Mouse (Mus musculus) heart, postnatal 4 days (tissue): Measurements from ENCODE around the gene Sox9. TPM values are rescaled to one million over a fixed set of nuclear protein-coding genes. Genes with fewer than 3 reads are reported as not detected.
A peak's percentile ranks its signal among the peaks of the same experiment; 100 is the strongest.

Source experiments
- DNase-seq: peaks from one replicate; pipeline ENCODE4 v3.0.0; 2021
- total RNA-seq, 2 experiments: library from RNA; stranded (reverse); gene quantifications; 2 replicates each; pipeline ENCODE4 v1.2.3; 2021

Gene Sox9
- total RNA-seq, 2 experiments from 2014 or later: 11.1 to 11.9 TPM

DNA sequence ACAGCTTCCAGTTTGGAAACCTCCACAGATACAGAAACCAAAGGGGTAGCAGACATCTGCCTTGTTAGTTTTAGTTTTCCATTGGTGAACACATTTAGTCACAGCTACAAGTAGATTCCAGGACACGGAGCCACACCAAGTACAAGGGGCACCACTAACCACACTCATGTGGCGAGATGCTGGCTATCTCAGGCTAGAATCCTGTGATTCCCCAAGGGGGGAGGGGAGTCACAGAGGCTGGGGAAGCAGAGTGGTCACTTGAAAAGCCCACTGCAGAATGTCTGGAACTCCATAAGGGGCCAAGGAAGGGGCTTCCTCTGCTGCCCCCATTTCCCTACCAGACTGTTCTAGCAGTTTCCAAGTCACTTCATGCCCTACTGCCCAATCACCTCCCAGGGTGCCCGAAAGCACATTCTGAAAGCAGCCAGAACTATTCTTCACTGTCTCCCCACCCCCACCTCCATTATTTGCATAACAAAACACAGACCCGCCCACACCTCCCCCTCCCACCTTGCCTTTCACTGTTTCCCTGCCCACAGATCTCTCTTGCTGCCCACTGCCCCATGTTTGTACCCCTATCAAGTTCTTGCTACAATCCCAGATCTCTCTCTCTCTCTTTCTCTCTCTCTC lies 19.3 kb downstream of the Sox9 start:
- DNase-seq: no peak

DNA sequence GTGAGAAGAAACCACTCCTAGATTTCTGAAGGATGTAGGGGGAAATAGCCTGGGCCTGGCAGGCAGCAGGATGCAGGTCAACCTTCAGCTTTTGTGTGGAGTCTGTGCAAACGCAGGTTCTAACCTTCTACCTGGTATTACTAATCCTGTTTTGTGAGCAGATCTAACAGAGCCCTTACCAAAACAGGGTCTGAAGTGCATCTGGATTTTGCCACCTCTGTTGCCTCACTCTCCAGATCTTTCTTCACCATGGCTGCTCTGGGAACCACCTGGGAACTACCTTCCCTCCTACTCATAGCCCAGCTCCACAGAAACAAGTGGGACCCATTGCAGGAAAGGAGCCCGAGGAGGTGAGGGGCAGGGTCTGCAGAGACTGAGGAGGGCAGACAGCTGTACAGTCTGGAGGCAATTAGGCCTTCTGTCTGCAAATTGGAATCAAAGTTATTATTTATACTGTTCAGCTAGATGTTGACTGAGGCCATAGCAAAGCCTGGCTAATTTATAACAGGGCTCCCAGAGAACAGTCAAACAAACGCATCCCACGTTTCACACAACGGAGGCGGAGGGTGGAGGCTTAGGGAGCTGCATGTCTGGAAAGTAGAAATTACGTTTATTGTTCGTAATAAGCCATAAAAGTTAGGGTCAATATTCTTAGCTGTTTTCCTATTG lies 25.9 kb downstream of the Sox9 start:
- DNase-seq: no peak

DNA sequence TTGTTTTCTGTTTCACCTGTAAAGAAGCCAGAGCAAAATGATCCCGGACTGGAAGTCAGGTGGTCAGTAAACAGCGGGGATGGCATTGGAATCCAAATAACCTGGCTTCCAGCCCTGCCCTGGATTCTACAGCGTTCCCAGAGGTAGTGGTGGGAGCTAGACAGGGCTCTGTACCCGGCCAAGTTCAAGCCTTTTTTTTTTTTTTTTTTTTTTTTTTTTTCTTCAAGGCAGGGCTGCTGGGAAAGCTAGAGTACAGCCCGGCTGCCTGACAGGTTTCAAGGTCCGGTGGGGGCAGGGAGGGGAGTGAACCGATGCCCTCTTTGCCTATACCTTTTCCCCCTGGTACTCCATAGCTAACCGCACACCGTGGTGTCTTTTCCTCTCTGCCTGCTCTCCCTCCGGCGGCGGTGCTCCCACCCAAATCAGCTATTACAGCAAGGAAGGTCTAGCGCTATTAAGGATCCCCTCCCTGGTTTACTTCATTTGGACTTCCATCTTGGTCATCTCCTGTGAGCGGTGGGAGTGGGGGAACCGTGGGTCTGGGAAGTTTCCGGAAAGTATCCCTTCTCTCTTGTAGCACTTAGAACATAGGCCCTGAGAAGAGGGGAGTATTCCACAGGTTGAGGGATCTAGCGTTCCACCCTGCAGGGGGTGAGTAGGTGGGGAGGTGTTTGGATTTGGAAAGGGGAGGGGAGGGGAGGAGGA lies 28.6 kb downstream of the Sox9 start:
- DNase-seq: no peak

DNA sequence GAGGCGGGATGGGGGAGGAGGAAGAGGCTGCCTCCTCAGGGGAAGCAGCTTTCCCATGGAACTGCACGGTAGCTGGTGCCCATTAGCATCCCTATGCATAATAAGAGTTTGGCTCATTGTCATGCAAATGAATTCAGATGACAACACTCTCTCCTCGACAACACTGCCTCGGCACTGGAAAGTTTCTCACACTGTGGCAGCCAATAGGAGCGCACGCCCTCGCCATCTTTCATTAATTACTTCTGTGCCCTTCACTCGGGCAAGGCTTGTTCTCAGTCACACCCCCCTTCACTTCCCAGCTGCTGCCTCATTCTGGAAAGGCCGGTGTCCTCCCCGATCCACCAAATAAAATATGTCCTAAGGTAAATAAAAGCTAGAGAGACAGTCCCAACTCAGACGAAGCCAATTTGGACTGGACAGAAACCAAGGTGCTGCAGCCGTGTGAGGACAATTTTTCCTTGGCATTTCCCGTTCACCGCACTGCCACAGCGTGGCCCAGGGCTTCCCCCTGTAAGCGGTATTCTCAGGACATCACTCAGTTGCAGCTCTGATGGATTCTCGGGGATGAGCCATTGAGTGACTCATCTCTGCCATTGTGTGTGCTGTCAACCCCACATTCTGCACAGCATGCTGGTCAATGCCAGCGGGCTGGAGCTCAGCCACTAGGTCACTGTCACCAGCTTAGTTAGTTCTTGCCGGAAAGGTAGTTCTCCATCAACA lies 29.3 kb downstream of the Sox9 start:
- no peak for DNase-seq

DNA sequence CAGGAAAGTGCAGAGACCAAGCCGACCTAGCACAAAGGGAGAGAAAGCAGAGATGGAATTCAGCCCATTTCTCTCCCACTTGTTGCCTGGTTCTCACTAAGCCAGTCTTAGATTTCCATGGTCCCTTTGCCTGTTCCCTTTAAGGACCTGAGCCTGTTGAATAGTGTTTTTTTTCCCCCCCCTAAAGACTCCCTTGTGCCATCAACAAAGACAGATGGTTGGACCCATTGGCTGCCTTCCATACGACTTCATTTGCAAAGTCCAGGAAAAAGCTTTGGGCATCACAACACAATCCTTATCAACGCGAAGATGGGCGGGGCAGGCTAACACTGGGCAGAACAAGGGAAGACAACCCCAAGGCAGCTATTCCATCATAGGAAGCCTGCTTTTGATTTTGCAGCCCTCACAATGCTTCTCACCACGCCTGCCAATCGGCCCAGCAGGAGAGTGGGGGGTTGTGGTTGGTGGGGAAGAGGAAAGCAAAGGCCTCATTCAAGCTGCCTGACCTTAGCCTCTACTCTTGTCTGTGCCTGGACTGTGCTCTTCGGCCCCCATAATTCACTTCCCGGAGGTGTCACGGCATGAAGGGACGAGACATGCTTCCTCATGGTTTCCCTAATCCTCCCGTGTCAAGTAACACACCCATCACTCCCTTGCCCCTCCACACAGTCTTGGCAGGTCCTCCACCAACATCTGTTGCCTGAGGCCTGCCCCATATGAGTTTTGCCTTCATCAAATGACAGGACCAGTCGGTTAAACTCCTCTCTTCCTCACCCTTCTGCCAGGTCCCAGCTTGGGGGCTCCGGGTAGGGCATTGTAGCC lies 36.0 kb downstream of the Sox9 start:
- DNase-seq: peak; percentile 16

DNA sequence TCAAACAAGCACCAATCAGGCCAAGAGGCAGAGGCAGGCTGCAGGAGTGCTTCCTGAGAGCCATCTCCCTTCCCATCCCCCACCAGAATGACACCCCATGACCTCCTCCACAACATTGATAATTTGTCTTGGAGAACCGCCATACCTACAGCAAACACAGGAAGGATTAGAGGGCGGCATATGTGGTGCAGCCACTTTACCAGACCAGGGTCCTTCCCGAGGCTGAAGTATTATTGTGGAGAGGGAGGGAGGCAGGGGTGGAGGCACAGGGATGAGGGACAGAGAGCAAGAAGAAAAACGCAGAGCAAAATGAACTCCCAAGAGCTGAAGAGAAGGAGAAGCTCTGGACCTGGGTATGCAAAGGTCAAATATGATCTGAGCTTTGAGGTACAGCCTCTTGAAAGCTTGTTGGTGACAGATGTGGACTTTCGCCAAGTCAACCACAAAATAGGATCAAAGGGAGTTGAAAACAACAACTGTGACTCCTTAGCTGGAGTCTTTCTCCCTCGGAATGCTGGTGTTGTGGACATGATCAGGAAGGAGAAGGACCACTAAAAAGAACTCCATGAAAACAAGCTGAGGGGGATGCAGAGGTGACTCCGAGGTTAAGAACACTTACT lies 36.7 kb downstream of the Sox9 start:
- DNase-seq: no peak

DNA sequence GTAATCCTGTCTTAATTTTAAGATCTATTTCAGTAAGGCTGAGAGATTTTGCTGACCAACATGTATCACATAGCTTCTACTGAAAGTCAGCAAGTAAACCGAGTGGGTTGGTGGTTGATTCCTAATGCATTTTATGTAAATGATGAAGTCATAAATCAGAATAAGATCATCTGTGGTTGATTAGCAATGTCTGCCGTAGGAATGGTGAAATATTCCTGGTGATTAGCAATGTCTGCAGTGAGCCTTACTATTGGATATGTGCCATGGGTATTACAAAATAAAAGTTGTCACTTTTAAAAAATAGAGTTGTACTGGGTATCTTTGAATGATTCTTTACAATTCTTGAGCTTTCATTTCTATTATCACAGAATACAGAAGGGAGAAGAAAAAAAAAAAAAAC lies 39.5 kb downstream of the Sox9 start:
- no peak for DNase-seq

DNA sequence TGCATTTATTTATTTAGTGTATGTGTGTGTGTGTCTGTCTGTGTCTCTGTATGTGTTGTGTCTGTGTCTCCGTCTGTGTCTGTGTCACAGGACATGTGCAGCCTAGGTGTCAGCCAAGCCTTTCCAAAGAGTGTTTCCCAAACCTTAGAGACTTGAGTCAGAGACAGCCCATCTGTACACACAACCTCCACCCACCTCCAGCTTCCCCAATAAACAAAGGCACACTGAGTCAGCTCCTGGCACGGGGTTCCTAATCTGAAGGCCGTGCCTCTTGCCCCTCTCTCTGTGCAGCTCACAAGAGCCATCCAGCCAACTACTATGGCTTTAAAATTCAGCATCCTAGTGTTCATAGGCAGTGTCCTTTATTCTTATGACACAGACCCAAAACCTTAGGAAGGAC lies 42.1 kb downstream of the Sox9 start:
- no peak for DNase-seq

DNA sequence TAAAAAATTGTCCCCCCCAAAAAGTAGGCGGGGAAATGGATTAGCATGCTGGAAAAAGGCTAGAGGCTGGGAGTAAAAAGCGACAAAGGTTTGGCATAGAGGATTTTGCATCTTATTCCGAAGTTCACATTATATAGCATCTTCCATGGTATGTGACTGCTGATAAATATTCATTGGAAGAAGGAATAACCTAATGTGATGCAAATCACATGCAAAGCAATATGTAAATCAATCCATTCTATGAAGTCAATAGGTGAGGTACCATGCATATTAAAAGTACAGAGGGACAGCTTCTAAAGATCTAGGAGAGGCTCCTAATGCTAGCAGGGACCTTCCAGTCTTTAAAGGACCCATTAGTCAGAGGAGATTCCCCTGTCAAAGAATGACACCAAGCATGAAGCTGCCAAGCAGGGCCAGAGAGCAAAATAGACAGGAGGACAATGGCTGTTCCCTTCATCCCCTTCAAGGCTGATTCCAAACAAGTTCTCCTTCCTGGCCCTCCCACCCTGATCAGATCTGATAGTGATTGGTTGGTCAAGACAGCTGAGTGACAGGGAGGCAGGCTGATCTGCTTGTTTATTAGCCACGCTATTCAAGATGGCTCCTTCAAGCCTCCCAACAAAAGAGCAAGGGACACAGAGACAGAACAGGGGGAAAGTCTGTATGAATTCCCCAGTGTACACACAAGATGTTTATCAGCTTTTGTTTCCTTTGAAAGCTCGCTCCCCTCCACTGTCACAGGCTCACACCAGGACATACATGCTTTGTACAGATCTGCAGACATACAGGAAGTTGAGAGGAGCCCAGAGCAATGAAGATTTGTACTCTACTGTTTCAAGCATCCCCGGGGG lies 44.4 kb downstream of the Sox9 start:
- no peak for DNase-seq

DNA sequence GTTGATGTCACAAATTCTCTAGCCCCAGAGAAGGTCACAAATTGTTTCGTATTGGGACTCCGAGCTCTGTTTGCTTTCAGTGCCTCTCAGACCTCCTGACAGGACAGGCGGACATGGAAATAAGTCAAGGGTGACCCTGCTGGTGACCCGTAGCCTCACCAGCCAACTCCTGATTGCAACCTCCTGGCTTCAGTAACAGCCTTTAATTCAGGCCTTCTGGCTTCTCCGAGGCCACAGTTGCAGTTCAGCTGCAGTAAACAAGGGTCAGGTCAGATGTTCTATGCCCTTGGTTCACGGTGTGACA lies 45.0 kb downstream of the Sox9 start:
- DNase-seq: no peak

DNA sequence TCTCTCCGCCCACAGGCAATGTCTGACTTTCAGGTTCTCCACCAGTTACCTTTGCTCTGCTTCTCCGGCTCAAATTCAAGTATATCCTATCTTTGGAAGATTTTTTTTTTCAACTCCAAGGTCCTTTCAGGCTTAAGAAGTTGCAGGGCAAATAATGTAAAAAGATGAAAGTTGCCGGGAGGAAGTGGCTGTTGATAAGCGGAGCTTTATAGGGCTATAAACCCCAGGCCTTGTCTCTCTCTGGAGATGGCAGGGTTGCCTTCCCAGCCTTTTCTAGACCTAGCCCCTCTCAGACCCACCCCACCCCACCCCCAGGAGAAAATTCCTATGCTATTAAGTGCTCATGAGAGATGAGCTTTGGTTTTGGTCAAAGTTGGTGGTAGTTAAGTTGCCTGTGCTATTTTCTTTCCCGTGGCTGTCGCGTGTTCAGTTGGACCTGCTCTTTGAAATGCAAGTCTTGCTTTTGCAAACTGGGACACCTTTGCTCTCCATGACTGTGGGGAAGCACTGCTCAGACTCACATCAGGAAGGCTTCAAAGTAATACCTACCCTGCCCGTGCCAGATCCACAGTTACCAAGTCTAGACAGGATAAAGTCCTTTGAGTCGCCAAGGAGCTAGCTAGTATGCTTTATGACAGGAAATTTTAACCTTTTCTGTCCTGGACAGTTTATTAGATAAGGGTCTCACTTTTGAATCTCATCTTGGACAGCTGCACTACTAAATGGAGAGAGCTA lies 46.7 kb downstream of the Sox9 start:
- no peak for DNase-seq

DNA sequence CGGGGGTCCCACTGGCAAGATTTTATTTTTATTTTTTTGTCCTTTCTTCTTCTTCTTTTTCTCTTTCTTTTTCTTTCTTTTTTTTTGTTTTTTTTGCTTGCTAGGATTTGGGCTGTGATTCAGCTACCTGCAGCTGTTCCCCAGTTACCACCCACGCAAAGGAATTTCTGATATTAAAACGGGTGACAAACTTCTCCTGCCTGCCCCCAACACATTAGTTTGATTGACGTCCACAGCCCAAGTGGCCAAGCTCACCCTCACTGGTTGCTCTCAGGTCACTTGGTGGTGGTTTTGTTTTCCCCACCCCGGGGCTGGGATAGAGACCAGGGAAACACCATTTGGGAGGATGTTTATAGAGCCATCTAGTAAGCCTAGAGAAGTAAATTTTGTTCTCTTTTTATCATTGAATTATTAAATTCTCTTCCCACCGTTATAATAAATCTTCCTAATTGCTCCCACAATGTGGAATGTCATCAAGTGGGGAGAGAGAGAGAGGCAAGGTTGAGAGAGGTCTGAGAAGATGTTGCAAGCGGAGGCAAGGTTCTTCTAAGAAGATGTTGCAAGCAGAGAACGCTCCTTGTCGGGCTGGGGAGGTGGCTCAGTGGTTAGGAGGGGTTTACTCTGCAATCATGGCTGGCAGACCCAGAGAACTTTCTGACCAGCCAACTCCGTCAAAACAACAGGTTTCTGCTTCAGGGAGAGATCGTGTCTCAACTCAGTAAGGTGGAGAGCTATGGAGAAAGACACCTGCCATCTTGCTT lies 52.4 kb downstream of the Sox9 start:
- no peak for DNase-seq

DNA sequence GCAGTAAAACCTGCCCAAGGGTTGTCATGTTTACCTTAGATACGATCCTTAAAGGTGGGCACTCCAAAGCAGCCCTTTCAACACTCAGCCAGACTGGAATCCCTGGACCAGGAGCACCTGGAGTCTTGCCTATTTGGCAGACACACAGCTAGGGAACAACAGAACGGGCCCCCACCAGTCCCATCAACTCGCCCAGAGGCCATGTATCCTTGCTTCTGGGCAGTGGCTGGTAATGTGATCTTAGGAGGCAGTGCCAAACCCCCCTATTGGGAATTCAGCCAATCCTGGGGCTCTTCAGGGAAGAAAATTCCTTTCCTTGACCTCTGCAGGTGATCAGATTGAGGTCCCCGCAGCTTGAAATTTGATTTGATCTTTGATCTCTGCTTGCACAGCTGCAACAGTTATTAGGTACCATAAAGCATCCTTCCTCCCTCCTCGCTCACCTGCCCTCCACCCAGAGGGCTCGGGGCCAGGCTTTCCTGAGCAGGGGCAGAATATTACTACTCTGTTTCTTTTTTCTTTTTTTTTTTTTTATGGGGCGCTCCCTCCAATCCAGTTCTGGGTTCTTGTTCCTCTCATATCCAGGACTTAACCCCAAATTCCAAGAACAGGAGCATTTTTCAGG lies 53.6 kb downstream of the Sox9 start:
- DNase-seq: no peak
